Mouse (Mus musculus): Measurements from ENCODE around the gene Ern1. TPM values are rescaled to one million over a fixed set of nuclear protein-coding genes. Genes with fewer than 3 reads are reported as not detected.
"Not testable (repeated sequence)": the region's sequence is repeated elsewhere in the genome, so short reads cannot be mapped to it uniquely, and the experiment has no call there.

The Ern1 gene
- polyA plus RNA-seq, 1 experiment from 2014 or later, result 7.6 TPM

DNA sequence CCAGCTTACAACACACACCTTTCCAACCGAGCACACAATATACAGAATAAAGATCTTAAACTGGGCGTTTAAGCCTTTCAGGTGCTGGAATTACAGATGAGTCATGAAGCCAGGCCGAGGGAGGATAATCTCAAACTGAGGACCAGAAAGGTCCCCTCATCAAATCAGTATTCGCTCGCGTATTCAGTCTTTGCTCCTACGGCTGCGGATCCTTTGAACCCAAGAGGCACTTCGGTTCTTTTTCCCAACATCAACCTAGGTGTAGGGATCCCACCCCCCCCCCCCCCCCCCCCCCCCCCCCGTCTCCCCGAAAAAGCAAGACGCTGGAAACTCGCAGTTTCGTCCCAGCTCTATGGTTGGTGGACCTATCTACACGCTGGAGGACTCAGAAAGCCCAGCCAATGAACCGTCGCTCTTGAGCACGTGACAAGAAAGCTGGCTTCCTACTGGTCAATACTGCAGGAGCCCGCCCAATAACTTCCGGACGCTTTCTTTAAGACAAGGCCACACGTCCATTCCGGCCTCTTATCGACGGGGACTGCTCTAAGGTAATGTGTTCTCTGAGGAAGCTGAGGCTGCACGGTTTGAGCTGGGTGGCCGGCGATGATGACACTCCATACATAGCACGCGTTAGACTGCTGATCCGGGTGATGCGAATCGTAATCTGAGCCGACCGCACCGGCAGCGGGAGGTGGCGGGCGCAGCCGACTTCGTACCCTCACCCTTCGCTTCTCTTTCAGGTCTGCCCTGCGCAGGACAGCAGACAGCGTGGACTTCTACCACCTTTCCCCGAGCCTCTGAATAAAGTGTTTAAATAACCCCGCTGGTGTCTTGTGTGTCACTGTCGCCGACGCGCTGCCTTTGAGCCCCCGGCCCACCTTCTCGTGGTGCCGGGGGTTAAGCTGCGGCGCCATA lies 13.0 kb upstream of the Ern1 start:
- H3K9me3 ChIP-seq (ENCODE audit: control insufficient read depth, low read length), result no peaks in the 10 kb centered on the region
- DNase-seq (ENCODE audit: low spot score), result peak; percentile 93

GRCm38 (mm10) chr11:106498739-106499379 lies 11.2 kb upstream of the Ern1 start:
- H3K9ac ChIP-seq (ENCODE audit: low read length), result no peak overlapping the region
- ATAC-seq (replicated peaks; ENCODE audit: low FRiP score, low TSS enrichment, low read depth), result no peak
- H3K9me3 ChIP-seq (ENCODE audit: control insufficient read depth, low read length), result no peaks in the 10 kb centered on the region

More for the DNA sequence above, 13.0 kb upstream of the Ern1 start:
- Histone ChIP-seq H3K27ac (ENCODE audit: low read depth) (peak overlapping the region; percentile 99), H3K27me3 (replicated peaks; ENCODE audit: control insufficient read depth, insufficient read depth, low read length) (no peaks in the 10 kb centered on the region), H3K9ac (ENCODE audit: low read length) (peak overlapping the region; percentile 100), H3K36me3 (ENCODE audit: control insufficient read depth, insufficient read depth, low read length) (no peaks in the 10 kb centered on the region), H3K4me1 (replicated peaks; ENCODE audit: control insufficient read depth, insufficient read depth, low read length) (0 out of 2 replicates have a peak, but pooled peaks cover 9% of the 10 kb centered on the region), H3K4me2 (ENCODE audit: low read length) (peak overlapping the region; percentile 68), H3K4me3 (ENCODE audit: low read depth, low read length) (peak overlapping the region; percentile 88)
- peak; percentile 99 for ATAC-seq (replicated peaks; ENCODE audit: low FRiP score, low TSS enrichment, low read depth)
- under 1% methylated on average over 50 of the region's 55 CpGs for WGBS

DNA sequence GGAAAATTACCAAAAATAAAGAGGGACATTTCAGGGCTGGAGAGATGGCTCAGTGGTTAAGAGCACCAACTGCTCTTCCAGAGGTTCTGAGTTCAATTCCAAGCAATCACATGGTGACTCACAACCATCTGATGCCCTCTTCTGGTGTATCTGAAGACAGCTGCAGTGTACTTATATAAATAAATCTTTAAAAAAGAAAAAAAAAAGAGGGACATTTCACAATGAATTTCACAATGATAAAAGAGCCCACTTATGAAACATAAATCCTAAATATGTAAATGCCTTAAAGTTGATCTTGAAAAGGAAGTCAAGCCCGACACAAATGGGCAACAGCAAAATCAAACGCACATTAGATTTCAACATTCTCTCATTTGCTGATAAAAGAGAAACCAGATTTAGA lies 10.3 kb upstream of the Ern1 start:
- H3K4me1 ChIP-seq (replicated peaks; ENCODE audit: control insufficient read depth, insufficient read depth, low read length), result 0 out of 2 replicates have a peak, but pooled peaks cover 9% of the 10 kb centered on the region
- H3K4me2 ChIP-seq (ENCODE audit: low read length), result no peak overlapping the region
- H3K9ac ChIP-seq (ENCODE audit: low read length), result no peak overlapping the region
- H3K27me3 ChIP-seq (replicated peaks; ENCODE audit: control insufficient read depth, insufficient read depth, low read length), result no peaks in the 10 kb centered on the region
- H3K9me3 ChIP-seq (ENCODE audit: control insufficient read depth, low read length), result no peaks in the 10 kb centered on the region
- H3K4me3 ChIP-seq (ENCODE audit: low read depth, low read length), result no peak overlapping the region
- no peak overlapping the region for H3K27ac ChIP-seq (ENCODE audit: low read depth)
- WGBS, result 80% methylated on average over 2 of the region's 2 CpGs
- DNase-seq (ENCODE audit: low spot score) (no peak), ATAC-seq (replicated peaks; ENCODE audit: low FRiP score, low TSS enrichment, low read depth) (no peak)
- no peaks in the 10 kb centered on the region for H3K36me3 ChIP-seq (ENCODE audit: control insufficient read depth, insufficient read depth, low read length)

More at GRCm38 (mm10) chr11:106498739-106499379, 11.2 kb upstream of the Ern1 start:
- Histone ChIP-seq H3K27ac (ENCODE audit: low read depth) (no peak overlapping the region), H3K36me3 (ENCODE audit: control insufficient read depth, insufficient read depth, low read length) (no peaks in the 10 kb centered on the region), H3K4me3 (ENCODE audit: low read depth, low read length) (no peak overlapping the region), H3K4me1 (replicated peaks; ENCODE audit: control insufficient read depth, insufficient read depth, low read length) (0 out of 2 replicates have a peak, but pooled peaks cover 9% of the 10 kb centered on the region), H3K27me3 (replicated peaks; ENCODE audit: control insufficient read depth, insufficient read depth, low read length) (no peaks in the 10 kb centered on the region), H3K4me2 (ENCODE audit: low read length) (no peak overlapping the region)
- no peak for DNase-seq (ENCODE audit: low spot score)
- WGBS, result 46% methylated on average over 4 of the region's 4 CpGs

GRCm38 (mm10) chr11:106497009-106497408 lies 9.4 kb upstream of the Ern1 start:
- H3K9ac ChIP-seq (ENCODE audit: low read length); H3K27ac ChIP-seq (ENCODE audit: low read depth); ATAC-seq (replicated peaks; ENCODE audit: low FRiP score, low TSS enrichment, low read depth); H3K9me3 ChIP-seq (ENCODE audit: control insufficient read depth, low read length); H3K4me1 ChIP-seq (replicated peaks; ENCODE audit: control insufficient read depth, insufficient read depth, low read length); H3K36me3 ChIP-seq (ENCODE audit: control insufficient read depth, insufficient read depth, low read length); H3K4me3 ChIP-seq (ENCODE audit: low read depth, low read length); H3K4me2 ChIP-seq (ENCODE audit: low read length); DNase-seq (ENCODE audit: low spot score); H3K27me3 ChIP-seq (replicated peaks; ENCODE audit: control insufficient read depth, insufficient read depth, low read length): not testable (repeated sequence)
- WGBS, result 92% methylated on average over 2 of the region's 2 CpGs

DNA sequence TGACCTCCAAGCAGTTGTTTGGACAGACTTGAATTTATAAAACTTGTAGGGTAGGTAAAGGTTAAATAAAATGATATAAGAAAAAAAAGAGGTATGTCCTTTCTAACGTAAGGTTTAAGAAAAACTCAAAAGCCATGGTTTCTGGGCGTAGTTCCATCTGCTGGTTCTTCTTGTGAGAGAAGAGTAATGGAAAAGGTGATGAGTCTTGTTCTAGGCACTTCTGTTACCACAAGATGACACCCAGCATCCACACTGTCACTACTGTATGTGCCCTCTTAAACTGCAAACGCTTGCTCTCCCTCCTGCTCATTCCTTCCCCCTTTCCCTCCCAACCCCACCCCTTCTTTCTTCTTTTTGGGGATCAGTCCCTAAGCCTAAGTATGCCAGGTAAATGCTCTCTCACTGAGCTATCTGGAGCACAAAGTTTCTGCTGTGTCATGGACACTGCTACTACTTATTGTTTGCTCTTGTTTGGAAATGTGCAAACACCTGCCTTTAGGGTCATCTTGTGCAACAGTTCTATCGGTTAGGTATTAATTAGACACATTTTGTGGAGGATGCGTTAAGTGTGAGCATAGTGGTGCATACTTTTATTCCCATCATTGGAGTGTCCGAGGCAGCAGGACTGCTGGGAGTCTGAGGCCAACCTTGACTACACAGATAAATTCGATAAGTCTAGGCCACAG lies 5.5 kb upstream of the Ern1 start:
- no peak overlapping the region for H3K27ac ChIP-seq (ENCODE audit: low read depth)
- H3K4me1 ChIP-seq (replicated peaks; ENCODE audit: control insufficient read depth, insufficient read depth, low read length), result peaks cover 2% of the 10 kb centered on the region; the same call in 1 of the 2 replicates
- DNase-seq (ENCODE audit: low spot score), result no peak
- no peak overlapping the region for H3K4me3 ChIP-seq (ENCODE audit: low read depth, low read length)
- ATAC-seq (replicated peaks; ENCODE audit: low FRiP score, low TSS enrichment, low read depth), result no peak
- no peak overlapping the region for H3K9ac ChIP-seq (ENCODE audit: low read length)
- no peaks in the 10 kb centered on the region for H3K9me3 ChIP-seq (ENCODE audit: control insufficient read depth, low read length)
- no peaks in the 10 kb centered on the region for H3K27me3 ChIP-seq (replicated peaks; ENCODE audit: control insufficient read depth, insufficient read depth, low read length)
- no peaks in the 10 kb centered on the region for H3K36me3 ChIP-seq (ENCODE audit: control insufficient read depth, insufficient read depth, low read length)
- H3K4me2 ChIP-seq (ENCODE audit: low read length), result no peak overlapping the region
- 78% methylated on average over 7 of the region's 7 CpGs for WGBS

DNA sequence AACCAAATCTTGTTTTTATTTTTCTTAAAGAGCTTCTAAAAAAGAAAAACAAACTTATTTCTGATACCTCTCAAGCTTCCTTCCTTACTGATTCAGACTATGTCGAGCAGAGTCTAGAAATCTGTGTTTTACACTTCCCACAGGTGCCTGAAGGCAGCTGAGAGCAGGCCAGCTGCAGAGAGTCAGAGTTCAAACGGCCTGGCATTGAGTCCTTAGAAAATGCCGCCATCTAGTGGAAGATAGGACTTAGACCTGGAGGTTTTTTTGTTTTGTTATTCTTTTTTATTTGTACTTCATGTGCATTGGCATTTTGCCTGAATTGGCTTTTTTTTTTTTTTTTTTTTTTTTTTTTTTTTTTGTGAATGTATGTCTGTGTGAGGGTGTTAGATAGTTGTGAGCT lies 3.7 kb upstream of the Ern1 start:
- DNase-seq (ENCODE audit: low spot score) (no peak), ATAC-seq (replicated peaks; ENCODE audit: low FRiP score, low TSS enrichment, low read depth) (no peak)
- WGBS, result 0% methylated on average over 3 of the region's 3 CpGs
- no peaks in the 10 kb centered on the region for H3K27me3 ChIP-seq (replicated peaks; ENCODE audit: control insufficient read depth, insufficient read depth, low read length)
- H3K4me2 ChIP-seq (ENCODE audit: low read length), result no peak overlapping the region
- H3K9me3 ChIP-seq (ENCODE audit: control insufficient read depth, low read length), result no peaks in the 10 kb centered on the region
- H3K27ac ChIP-seq (ENCODE audit: low read depth), result no peak overlapping the region
- no peak overlapping the region for H3K4me3 ChIP-seq (ENCODE audit: low read depth, low read length)
- peaks cover 7% of the 10 kb centered on the region for H3K4me1 ChIP-seq (replicated peaks; ENCODE audit: control insufficient read depth, insufficient read depth, low read length)
- H3K36me3 ChIP-seq (ENCODE audit: control insufficient read depth, insufficient read depth, low read length), result no peaks in the 10 kb centered on the region
- H3K9ac ChIP-seq (ENCODE audit: low read length), result no peak overlapping the region

DNA sequence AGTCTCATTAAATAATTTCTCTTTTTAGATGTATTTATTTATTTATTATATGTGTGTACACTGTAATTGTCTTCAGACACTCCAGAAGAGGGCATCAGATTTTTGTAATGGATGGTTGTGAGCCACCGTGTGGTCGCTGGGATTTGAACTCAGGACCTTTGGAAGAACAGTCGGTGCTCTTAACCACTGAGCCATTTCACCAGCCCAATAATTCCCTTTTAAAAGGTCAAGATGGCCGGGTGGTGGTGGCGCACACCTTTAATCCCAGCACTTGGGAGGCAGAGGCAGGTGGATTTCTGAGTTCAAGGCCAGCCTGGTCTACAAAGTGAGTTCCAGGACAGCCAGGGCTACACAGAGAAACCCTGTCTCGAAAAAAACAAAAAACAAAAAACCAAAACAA lies 2.9 kb upstream of the Ern1 start:
- not testable (repeated sequence) for H3K4me1 ChIP-seq (replicated peaks; ENCODE audit: control insufficient read depth, insufficient read depth, low read length); H3K9me3 ChIP-seq (ENCODE audit: control insufficient read depth, low read length); H3K4me3 ChIP-seq (ENCODE audit: low read depth, low read length); DNase-seq (ENCODE audit: low spot score); ATAC-seq (replicated peaks; ENCODE audit: low FRiP score, low TSS enrichment, low read depth); H3K27ac ChIP-seq (ENCODE audit: low read depth); H3K27me3 ChIP-seq (replicated peaks; ENCODE audit: control insufficient read depth, insufficient read depth, low read length); H3K4me2 ChIP-seq (ENCODE audit: low read length); H3K36me3 ChIP-seq (ENCODE audit: control insufficient read depth, insufficient read depth, low read length); H3K9ac ChIP-seq (ENCODE audit: low read length)
- 84% methylated on average over 6 of the region's 6 CpGs for WGBS

GRCm38 (mm10) chr11:106490057-106490456 lies 2.4 kb upstream of the Ern1 start:
- H3K27ac ChIP-seq (ENCODE audit: low read depth), result no peak overlapping the region

More at GRCm38 (mm10) chr11:106490057-106490456, 2.4 kb upstream of the Ern1 start:
- 30% methylated on average over 10 of the region's 10 CpGs for WGBS
- peaks cover 8% of the 10 kb centered on the region for H3K4me1 ChIP-seq (replicated peaks; ENCODE audit: control insufficient read depth, insufficient read depth, low read length)
- H3K4me2 ChIP-seq (ENCODE audit: low read length), result no peak overlapping the region
- H3K27me3 ChIP-seq (replicated peaks; ENCODE audit: control insufficient read depth, insufficient read depth, low read length), result no peaks in the 10 kb centered on the region
- ATAC-seq (replicated peaks; ENCODE audit: low FRiP score, low TSS enrichment, low read depth) (no peak), DNase-seq (ENCODE audit: low spot score) (no peak)
- H3K4me3 ChIP-seq (ENCODE audit: low read depth, low read length), result no peak overlapping the region
- H3K36me3 ChIP-seq (ENCODE audit: control insufficient read depth, insufficient read depth, low read length), result no peaks in the 10 kb centered on the region
- H3K9ac ChIP-seq (ENCODE audit: low read length), result no peak overlapping the region
- H3K9me3 ChIP-seq (ENCODE audit: control insufficient read depth, low read length), result no peaks in the 10 kb centered on the region
